Mouse (Mus musculus): ENCODE data around the gene Rbbp6.

Rbbp6 gene

GRCm38 (mm10) chr7:122969231-122970032 is 3.9 kb downstream of the Rbbp6 start:
- in situ Hi-C loops (cut with MboI; ENCODE audit: low pct_unique_long_range_greater_than_20kb in 1 of 2, low sequenced_read_pairs in 2 of 2, unreplicated experiment in 1 of 2): no loop called here

GRCm38 (mm10) chr7:122970119-122970781 is 4.8 kb downstream of the Rbbp6 start:
- in situ Hi-C loops (cut with MboI; ENCODE audit: low pct_unique_long_range_greater_than_20kb in 1 of 2, low sequenced_read_pairs in 2 of 2, unreplicated experiment in 1 of 2): no loop called here

GRCm38 (mm10) chr7:122970864-122971420 is 5.5 kb downstream of the Rbbp6 start:
- in situ Hi-C loops (cut with MboI; ENCODE audit: low pct_unique_long_range_greater_than_20kb in 1 of 2, low sequenced_read_pairs in 2 of 2, unreplicated experiment in 1 of 2): no loop called here

GRCm38 (mm10) chr7:122972006-122972689 is 6.7 kb downstream of the Rbbp6 start:
- in situ Hi-C loops (cut with MboI; ENCODE audit: low pct_unique_long_range_greater_than_20kb in 1 of 2, low sequenced_read_pairs in 2 of 2, unreplicated experiment in 1 of 2): no loop called here

- in situ Hi-C loops (cut with MboI; ENCODE audit: low pct_unique_long_range_greater_than_20kb in 1 of 2, low sequenced_read_pairs in 2 of 2, unreplicated experiment in 1 of 2): loop anchor here (25.0 kb wide), 2 partner anchors 208 to 892 kb away; no protein-coding TSS in a partner anchor
Measured at GRCm38 (mm10) chr7:122979514-122979913, 14.0 kb downstream of the Rbbp6 start.

- in situ Hi-C loops (cut with MboI; ENCODE audit: low pct_unique_long_range_greater_than_20kb in 1 of 2, low sequenced_read_pairs in 2 of 2, unreplicated experiment in 1 of 2): loop anchor here (25.0 kb wide), 2 partner anchors 189 to 911 kb away; no protein-coding TSS in a partner anchor
Measured at GRCm38 (mm10) chr7:122998189-122998588, 32.7 kb downstream of the Rbbp6 start.

- in situ Hi-C loops (cut with MboI; ENCODE audit: low pct_unique_long_range_greater_than_20kb in 1 of 2, low sequenced_read_pairs in 2 of 2, unreplicated experiment in 1 of 2): loop anchor here (25.0 kb wide), 2 partner anchors 187 to 913 kb away; no protein-coding TSS in a partner anchor
Measured at GRCm38 (mm10) chr7:122999871-123000396, 34.4 kb downstream of the Rbbp6 start.

- in situ Hi-C loops (cut with MboI; ENCODE audit: low pct_unique_long_range_greater_than_20kb in 1 of 2, low sequenced_read_pairs in 2 of 2, unreplicated experiment in 1 of 2): loop anchor here in 1 of 2 experiments (25.0 kb wide), 1 partner anchor 187 kb away; no protein-coding TSS in a partner anchor
Measured at GRCm38 (mm10) chr7:123000796-123001195, 35.3 kb downstream of the Rbbp6 start.

- in situ Hi-C loops (cut with MboI; ENCODE audit: low pct_unique_long_range_greater_than_20kb in 1 of 2, low sequenced_read_pairs in 2 of 2, unreplicated experiment in 1 of 2): loop anchor here in 1 of 2 experiments (25.0 kb wide), 1 partner anchor 186 kb away; no protein-coding TSS in a partner anchor
Measured at GRCm38 (mm10) chr7:123001341-123002027, 36.0 kb downstream of the Rbbp6 start.

GRCm38 (mm10) chr7:123002028-123002410 is 36.5 kb downstream of the Rbbp6 start:
- in situ Hi-C loops (cut with MboI; ENCODE audit: low pct_unique_long_range_greater_than_20kb in 1 of 2, low sequenced_read_pairs in 2 of 2, unreplicated experiment in 1 of 2): loop anchor here in 1 of 2 experiments (25.0 kb wide), 1 partner anchor 185 kb away; no protein-coding TSS in a partner anchor

GRCm38 (mm10) chr7:123003207-123003606 is 37.7 kb downstream of the Rbbp6 start:
- in situ Hi-C loops (cut with MboI; ENCODE audit: low pct_unique_long_range_greater_than_20kb in 1 of 2, low sequenced_read_pairs in 2 of 2, unreplicated experiment in 1 of 2): loop anchor here in 1 of 2 experiments (25.0 kb wide), 1 partner anchor 184 kb away; no protein-coding TSS in a partner anchor

- in situ Hi-C loops (cut with MboI; ENCODE audit: low pct_unique_long_range_greater_than_20kb in 1 of 2, low sequenced_read_pairs in 2 of 2, unreplicated experiment in 1 of 2): loop anchor here in 1 of 2 experiments (25.0 kb wide), 1 partner anchor 183 kb away; no protein-coding TSS in a partner anchor
Measured at GRCm38 (mm10) chr7:123004442-123004841, 39.0 kb downstream of the Rbbp6 start.

GRCm38 (mm10) chr7:123006251-123006650 is 40.8 kb downstream of the Rbbp6 start:
- in situ Hi-C loops (cut with MboI; ENCODE audit: low pct_unique_long_range_greater_than_20kb in 1 of 2, low sequenced_read_pairs in 2 of 2, unreplicated experiment in 1 of 2): loop anchor here in 1 of 2 experiments (25.0 kb wide), 1 partner anchor 181 kb away; no protein-coding TSS in a partner anchor

- in situ Hi-C loops (cut with MboI; ENCODE audit: low pct_unique_long_range_greater_than_20kb in 1 of 2, low sequenced_read_pairs in 2 of 2, unreplicated experiment in 1 of 2): loop anchor here in 1 of 2 experiments (25.0 kb wide), 1 partner anchor 180 kb away; no protein-coding TSS in a partner anchor
Measured at GRCm38 (mm10) chr7:123007743-123008142, 42.3 kb downstream of the Rbbp6 start.

- in situ Hi-C loops (cut with MboI; ENCODE audit: low pct_unique_long_range_greater_than_20kb in 1 of 2, low sequenced_read_pairs in 2 of 2, unreplicated experiment in 1 of 2): loop anchor here in 1 of 2 experiments (25.0 kb wide), 1 partner anchor 174 kb away; no protein-coding TSS in a partner anchor
Measured at GRCm38 (mm10) chr7:123013466-123013865, 48.0 kb downstream of the Rbbp6 start.

- in situ Hi-C loops (cut with MboI; ENCODE audit: low pct_unique_long_range_greater_than_20kb in 1 of 2, low sequenced_read_pairs in 2 of 2, unreplicated experiment in 1 of 2): loop anchor here in 1 of 2 experiments (25.0 kb wide), 1 partner anchor 173 kb away; no protein-coding TSS in a partner anchor
Measured at GRCm38 (mm10) chr7:123014729-123015128, 49.2 kb downstream of the Rbbp6 start.

GRCm38 (mm10) chr7:123017627-123018026 is 52.1 kb downstream of the Rbbp6 start:
- in situ Hi-C loops (cut with MboI; ENCODE audit: low pct_unique_long_range_greater_than_20kb in 1 of 2, low sequenced_read_pairs in 2 of 2, unreplicated experiment in 1 of 2): loop anchor here in 1 of 2 experiments (25.0 kb wide), 1 partner anchor 170 kb away; no protein-coding TSS in a partner anchor
